Comparison of ENCODE assay signal across 8 mouse cellular contexts in the genomic region with DNA sequence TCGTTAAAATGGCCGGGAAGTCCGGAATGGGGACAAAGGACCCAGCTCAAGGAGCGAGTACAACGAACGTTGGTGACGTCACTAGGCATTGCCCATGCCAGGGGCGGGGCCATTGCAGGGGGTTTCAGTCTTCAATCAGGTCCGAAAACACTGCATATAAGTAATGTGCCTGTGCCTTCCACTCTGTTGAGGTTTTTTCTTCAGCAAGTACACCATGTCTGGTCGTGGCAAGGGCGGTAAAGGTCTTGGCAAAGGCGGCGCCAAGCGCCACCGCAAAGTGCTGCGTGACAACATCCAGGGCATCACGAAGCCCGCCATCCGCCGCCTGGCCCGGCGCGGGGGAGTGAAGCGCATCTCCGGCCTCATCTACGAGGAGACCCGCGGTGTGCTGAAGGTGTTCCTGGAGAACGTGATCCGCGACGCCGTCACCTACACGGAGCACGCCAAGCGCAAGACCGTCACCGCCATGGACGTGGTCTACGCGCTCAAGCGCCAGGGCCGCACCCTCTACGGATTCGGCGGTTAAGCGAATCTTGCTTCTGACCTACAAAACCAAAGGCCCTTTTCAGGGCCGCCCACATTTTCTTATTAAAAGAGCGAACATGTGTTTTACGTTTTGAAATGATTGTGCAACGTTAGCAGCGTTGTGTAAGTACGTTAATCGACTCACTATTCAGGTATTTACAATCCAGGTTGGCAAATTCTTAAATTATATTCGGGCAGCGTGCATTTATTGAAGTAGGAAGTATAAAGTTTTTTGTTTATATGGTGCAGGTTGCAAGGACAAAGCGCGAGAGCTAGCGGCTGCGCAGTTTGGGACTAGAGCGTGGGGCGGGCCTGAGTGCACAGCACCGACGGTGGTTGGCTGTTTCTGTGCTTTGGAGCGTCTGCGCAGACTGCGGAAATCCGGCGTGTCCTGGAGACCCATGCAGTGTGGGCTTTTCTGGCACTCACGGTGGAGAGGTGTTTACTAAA. TPM values are rescaled to one million over a fixed set of nuclear protein-coding genes. Genes with fewer than 3 reads are reported as not detected.
DNase-seq lines count a peak whose midpoint lies in the region; ATAC-seq and TF ChIP-seq lines count a peak whose summit lies in the region.

Gene Hist1h4h (plus strand): TSS at position 150 of the 975 bp plus-strand sequence.

- H3K27ac ChIP-seq in forebrain, embryonic 12.5 days = peak within 1 kb of the TSS; percentile 98
- peak within 1 kb of the TSS; percentile 100 for H3K27ac ChIP-seq in heart, postnatal 0 days (ENCODE audit: low read depth)
- peak within 1 kb of the TSS; percentile 96 for H3K27ac ChIP-seq in liver, embryonic 16.5 days (ENCODE audit: low read length)
- peak within 1 kb of the TSS; percentile 96 for H3K27ac ChIP-seq in neural tube, embryonic 13.5 days (replicated peaks)
- H3K27ac ChIP-seq in testis, adult 2 months (ENCODE audit: control insufficient read depth, insufficient read depth, low read depth, low read length) = peak within 1 kb of the TSS; percentile 99

- H3K27me3 ChIP-seq in forebrain, embryonic 12.5 days = no peaks in the 10 kb centered on the region
- H3K27me3 ChIP-seq in heart, postnatal 0 days (ENCODE audit: control insufficient read depth, insufficient read depth, low read length) = no peaks in the 10 kb centered on the region
- H3K27me3 ChIP-seq in liver, embryonic 16.5 days (ENCODE audit: control insufficient read depth, insufficient read depth, low read depth, low read length) = no peaks in the 10 kb centered on the region
- H3K27me3 ChIP-seq in neural tube, embryonic 13.5 days = no peaks in the 10 kb centered on the region
- no peaks in the 10 kb centered on the region for H3K27me3 ChIP-seq in testis, adult 2 months (ENCODE audit: control insufficient read depth, insufficient read depth, low read length)

- H3K9ac ChIP-seq in forebrain, embryonic 12.5 days = peak within 1 kb of the TSS; percentile 77
- H3K9ac ChIP-seq in heart, postnatal 0 days (replicated peaks; ENCODE audit: low read depth, low read length) = peak within 1 kb of the TSS; percentile 87
- peak within 1 kb of the TSS; percentile 78 for H3K9ac ChIP-seq in liver, embryonic 16.5 days (ENCODE audit: low read depth, low read length)
- peak within 1 kb of the TSS; percentile 85 for H3K9ac ChIP-seq in neural tube, embryonic 13.5 days

- ATAC-seq in forebrain, embryonic 12.5 days (ENCODE audit: low FRiP score) = peak; percentile 81
- peak; percentile 79 for ATAC-seq in heart, postnatal 0 days (ENCODE audit: insufficient read depth, low read depth)
- peak; percentile 62 for ATAC-seq in liver, embryonic 16.5 days (ENCODE audit: low read depth)
- ATAC-seq in neural tube, embryonic 13.5 days (ENCODE audit: low read depth) = peak; percentile 93

- no peaks in the 10 kb centered on the region for H3K36me3 ChIP-seq in forebrain, embryonic 12.5 days (replicated peaks)
- H3K36me3 ChIP-seq in heart, postnatal 0 days (replicated peaks; ENCODE audit: control insufficient read depth, insufficient read depth, low read length) = no peaks in the 10 kb centered on the region
- H3K36me3 ChIP-seq in liver, embryonic 16.5 days (ENCODE audit: control insufficient read depth, insufficient read depth) = no peaks in the 10 kb centered on the region
- H3K36me3 ChIP-seq in neural tube, embryonic 13.5 days = no peaks in the 10 kb centered on the region
- no peaks in the 10 kb centered on the region for H3K36me3 ChIP-seq in testis, adult 2 months (ENCODE audit: control insufficient read depth, insufficient read depth, low read length)

- H3K9me3 ChIP-seq in forebrain, embryonic 12.5 days = no peaks in the 10 kb centered on the region
- H3K9me3 ChIP-seq in heart, postnatal 0 days (replicated peaks; ENCODE audit: control insufficient read depth, low read length) = no peaks in the 10 kb centered on the region
- H3K9me3 ChIP-seq in liver, embryonic 16.5 days (replicated peaks; ENCODE audit: control insufficient read depth, low read length) = no peaks in the 10 kb centered on the region
- H3K9me3 ChIP-seq in neural tube, embryonic 13.5 days = no peaks in the 10 kb centered on the region

- TF ChIP-seq EP300 in heart, postnatal 0 days (IDR thresholded peaks at IDR 0.05; ENCODE audit: low read depth) = peak; percentile 87

- peak; percentile 83 for TF ChIP-seq POLR2A in testis, adult 2 months (IDR thresholded peaks at IDR 0.05; ENCODE audit: control insufficient read depth, low read depth, low read length)

- under 1% methylated on average over 60 of the region's 70 CpGs for WGBS in forebrain, embryonic 12.5 days
- under 1% methylated on average over 55 of the region's 70 CpGs for WGBS in heart, postnatal 0 days
- WGBS in liver, embryonic 16.5 days (ENCODE audit: insufficient replicate concordance) = under 1% methylated on average over 55 of the region's 70 CpGs
- WGBS in neural tube, embryonic 13.5 days = under 1% methylated on average over 62 of the region's 70 CpGs

- H3K4me3 ChIP-seq in forebrain, embryonic 12.5 days (replicated peaks) = peak within 1 kb of the TSS; percentile 50
- H3K4me3 ChIP-seq in heart, postnatal 0 days (ENCODE audit: low read depth, low read length) = peak within 1 kb of the TSS; percentile 63
- peak within 1 kb of the TSS; percentile 65 for H3K4me3 ChIP-seq in liver, embryonic 16.5 days (ENCODE audit: low read depth, low read length)
- H3K4me3 ChIP-seq in neural tube, embryonic 13.5 days = peak within 1 kb of the TSS; percentile 59
- H3K4me3 ChIP-seq in testis, adult 2 months (ENCODE audit: control insufficient read depth, low read depth, low read length) = peak within 1 kb of the TSS; percentile 79

- H3K4me2 ChIP-seq in forebrain, embryonic 12.5 days = peak within 1 kb of the TSS; percentile 58
- H3K4me2 ChIP-seq in heart, postnatal 0 days (ENCODE audit: low read depth, low read length) = peak within 1 kb of the TSS; percentile 79
- H3K4me2 ChIP-seq in liver, embryonic 16.5 days (ENCODE audit: low read depth, low read length) = peak within 1 kb of the TSS; percentile 64
- H3K4me2 ChIP-seq in neural tube, embryonic 13.5 days = peak within 1 kb of the TSS; percentile 74

- TF ChIP-seq CTCF in heart, postnatal 0 days (IDR thresholded peaks at IDR 0.05; ENCODE audit: low read depth) = no peak
- TF ChIP-seq CTCF in testis, adult 2 months (IDR thresholded peaks at IDR 0.05; ENCODE audit: control insufficient read depth, insufficient read depth, insufficient replicate concordance, low read depth, low read length) = no peak

- peaks cover 32% of the 10 kb centered on the region for H3K4me1 ChIP-seq in forebrain, embryonic 12.5 days
- H3K4me1 ChIP-seq in heart, postnatal 0 days (ENCODE audit: control insufficient read depth, insufficient read depth) = peaks cover 20% of the 10 kb centered on the region
- H3K4me1 ChIP-seq in liver, embryonic 16.5 days (ENCODE audit: control insufficient read depth, low read depth, low read length) = peaks cover 15% of the 10 kb centered on the region
- peaks cover 51% of the 10 kb centered on the region for H3K4me1 ChIP-seq in neural tube, embryonic 13.5 days (replicated peaks)
- peaks cover 7% of the 10 kb centered on the region for H3K4me1 ChIP-seq in testis, adult 2 months (ENCODE audit: control insufficient read depth, insufficient read depth, low read length)

- DNase-seq in CD8-positive naive resting alpha-beta T cell, adult 2 months (ENCODE audit: low read depth in 2 of 2, low spot score in 2 of 2) = peak; percentile 91 to 95
- DNase-seq in c-Kit-positive CD71-positive TER-119-negative erythroid progenitor cells, embryonic 14.5 days (ENCODE audit: low read depth) = peak; percentile 92
- DNase-seq in heart, postnatal 0 days (ENCODE audit: low spot score) = peak; percentile 96
- peak; percentile 95 to 97 for DNase-seq in kidney, postnatal 4 days

RNA-seq across cellular contexts. Expression of gene Hist1h4h, which starts in this region (rescaled TPM):
- polyA plus RNA-seq in forebrain, embryonic 12.5 days (2016; fragmentation: Nextera tagmentation; extraction: Ambion mirVana) = 7.2 and 8.7 TPM in 2 replicates
- 3,824 and 4,565 TPM in 2 replicates for total RNA-seq in heart, postnatal 0 days (2014; rRNA removed; ENCODE audit: low replicate concordance)
- polyA plus RNA-seq in heart, postnatal 0 days (2015; fragmentation: Nextera tagmentation; extraction: Ambion mirVana) = 30.4 and 37.5 TPM in 2 replicates
- 5.5 and 9.8 TPM in 2 replicates for polyA plus RNA-seq in liver, embryonic 16.5 days (2015; fragmentation: Nextera tagmentation; extraction: Ambion mirVana)
- polyA plus RNA-seq in neural tube, embryonic 13.5 days (2015; fragmentation: Nextera tagmentation; extraction: Ambion mirVana) = 2.4 and 2.6 TPM in 2 replicates
- 13.2 and 17.1 TPM in 2 replicates for polyA plus RNA-seq in testis, adult 2 months (2012; rRNA removed)

Comparison
In these comparisons a context has a peak if more than half of its experiments do, and no peak if none do; other contexts are left out.
1. Peak in every context shown above with its lines: DNase-seq, ATAC-seq, H3K4me3 ChIP-seq and H3K27ac ChIP-seq.